Mouse (Mus musculus): ENCODE results near the gene Trabd.

DNA sequence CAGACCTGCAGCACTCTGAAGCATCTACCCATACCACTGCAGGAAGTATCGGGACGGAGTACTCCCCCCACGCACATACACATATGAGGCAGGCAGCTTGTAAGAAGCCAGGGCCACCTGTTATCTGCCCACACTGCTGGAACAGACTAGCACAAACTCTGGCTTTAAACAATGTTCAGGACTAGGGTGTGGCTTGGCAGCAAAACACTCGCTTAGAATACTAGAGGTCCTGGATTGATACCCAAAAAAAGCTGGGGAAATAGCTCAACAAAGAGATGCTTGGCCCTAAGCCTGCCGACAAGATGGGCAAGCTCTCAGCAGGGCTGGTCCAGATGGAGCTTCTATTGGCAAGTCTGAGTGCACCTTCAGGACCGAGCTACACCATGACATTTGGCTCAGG, 11.4 kb upstream of the Trabd start:
- TF ChIP-seq CTCF (IDR thresholded peaks at IDR 0.05; ENCODE audit: control insufficient read depth, insufficient read depth, insufficient read length), result no peak
- TF ChIP-seq CEBPB (IDR thresholded peaks at IDR 0.05; ENCODE audit: low read depth), result no peak
- no peak for TF ChIP-seq MYOG (IDR thresholded peaks at IDR 0.05; ENCODE audit: control insufficient read depth, extremely low read depth, insufficient read length)
- no peak for TF ChIP-seq MAX (IDR thresholded peaks at IDR 0.05)
- TF ChIP-seq FOSL1 (IDR thresholded peaks at IDR 0.05; ENCODE audit: insufficient read depth, low read length, poor library complexity, severe bottlenecking), result no peak
- no peak for TF ChIP-seq USF1 (IDR thresholded peaks at IDR 0.05; ENCODE audit: low read depth)
- no peak for TF ChIP-seq MYOD1 (IDR thresholded peaks at IDR 0.05; ENCODE audit: control insufficient read depth, insufficient read length, low read depth)
